In the genomic region with DNA sequence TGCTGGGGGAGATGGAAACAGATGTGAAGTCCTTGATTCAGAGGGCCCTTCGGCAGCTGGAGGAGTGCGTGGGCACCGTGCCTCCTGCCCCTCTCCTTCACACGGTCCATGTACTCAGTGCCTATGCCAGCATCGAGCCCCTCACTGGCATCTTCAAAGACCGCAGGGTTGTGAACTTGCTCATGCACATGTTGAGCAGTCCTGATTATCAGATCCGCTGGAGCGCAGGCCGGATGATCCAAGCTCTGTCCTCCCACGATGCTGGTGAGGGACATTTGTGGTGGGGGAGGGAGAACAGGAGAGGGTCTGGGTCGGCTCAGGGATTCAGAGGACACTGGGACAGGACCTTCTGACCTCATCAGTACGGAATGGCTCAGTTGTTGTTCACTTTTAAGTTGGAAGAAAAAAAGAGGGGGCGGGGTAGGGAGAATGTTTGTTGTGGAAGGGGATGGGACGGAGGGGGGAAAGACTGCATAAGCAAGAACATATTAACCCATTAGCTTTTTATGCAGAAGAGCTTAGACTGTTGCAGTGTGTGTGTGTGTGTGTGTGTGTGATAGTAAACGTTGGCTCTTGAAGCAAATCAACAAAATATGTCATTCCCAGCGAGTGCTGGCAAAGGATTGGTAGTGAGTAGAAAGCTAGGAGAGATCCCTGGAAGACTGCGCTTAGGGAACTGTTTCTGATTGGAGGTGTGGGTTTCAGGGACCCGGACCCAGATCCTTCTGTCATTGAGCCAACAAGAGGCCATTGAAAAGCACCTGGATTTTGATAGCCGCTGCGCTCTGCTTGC, we compare ENCODE assay signal across 9 mouse cellular contexts. TPM values are rescaled to one million over a fixed set of nuclear protein-coding genes. Genes with fewer than 3 reads are reported as not detected.
A peak's percentile ranks its signal among the peaks of the same experiment; 100 is the strongest.
DNase-seq lines count a peak whose midpoint lies in the region; ATAC-seq and TF ChIP-seq lines count a peak whose summit lies in the region.
"Had no signal": no experiment of that assay in that cellular context is flagged by ENCODE, and none has a peak within 500 bp of the region (broad histone marks: within the 10 kb centered on the region; RNA-seq: fewer than 3 reads in every experiment).

No protein-coding gene starts in this region.

- in situ Hi-C loops in CH12.LX (cut with MboI; ENCODE audit: low pct_ligation_motif_present, low pct_unique_long_range_greater_than_20kb, low sequenced_read_pairs): loop anchor here (5.0 kb wide), 2 partner anchors 60 to 120 kb away; a partner anchor contains a TSS

- intact Hi-C loops in gastrocnemius, adult 2 months (cut with DNase I): no loop called here

- peaks cover 9 to 48% of the 10 kb centered on the region in 2 experiments for H3K4me1 ChIP-seq in CH12.LX (ENCODE audit: control insufficient read depth in 1 of 2, insufficient read depth in 2 of 2)
- peaks cover 36% of the 10 kb centered on the region for H3K4me1 ChIP-seq in forebrain, embryonic 15.5 days
- H3K4me1 ChIP-seq in liver, embryonic 14.5 days (replicated peaks; ENCODE audit: control insufficient read depth in 2 of 2, insufficient read depth in 2 of 2, low read length in 1 of 2): peaks cover 13 to 22% of the 10 kb centered on the region in 2 experiments

- H3K79me2 ChIP-seq in CH12.LX (replicated peaks; ENCODE audit: control insufficient read depth, extremely low read depth, insufficient read depth, poor library complexity, severe bottlenecking): peaks cover 22% of the 10 kb centered on the region

- no peak for TF ChIP-seq EP300 in CH12.LX (IDR thresholded peaks at IDR 0.05; ENCODE audit: low read length)
- no peak for TF ChIP-seq EP300 in liver, embryonic 14.5 days (IDR thresholded peaks at IDR 0.05; ENCODE audit: low read depth)

- peak overlapping the region; percentile 95 for H3K4me3 ChIP-seq in gastrocnemius, adult 2 months
- H3K4me3 ChIP-seq in CH12.LX (replicated peaks in 1 of 3; ENCODE audit: low read depth in 2 of 3, low read length in 2 of 3, poor library complexity in 1 of 3): peak overlapping the region; percentile 79 to 88 (median 84)
- peak overlapping the region; percentile 73 for H3K4me3 ChIP-seq in forebrain, embryonic 15.5 days
- no peak overlapping the region for H3K4me3 ChIP-seq in liver, embryonic 14.5 days (ENCODE audit: insufficient read depth in 1 of 2, low read depth in 2 of 2, low read length in 2 of 2)

- dilution Hi-C loops in CH12.LX (cut with MboI; ENCODE audit: extremely low pct_ligation_motif_present, extremely low pct_unique_long_range_greater_than_20kb, low sequenced_read_pairs): no loop called here

- H3K27ac ChIP-seq in gastrocnemius, adult 2 months: peak overlapping the region; percentile 91; the same call in 1 of the 2 replicates
- H3K27ac ChIP-seq in CH12.LX (ENCODE audit: insufficient read depth, low read depth): no peak overlapping the region
- no peak overlapping the region for H3K27ac ChIP-seq in forebrain, embryonic 15.5 days (replicated peaks)
- H3K27ac ChIP-seq in liver, embryonic 14.5 days: no peak overlapping the region

- H3K4me2 ChIP-seq in CH12.LX (ENCODE audit: insufficient read depth, low read depth, poor library complexity, severe bottlenecking): peak overlapping the region; percentile 30
- H3K4me2 ChIP-seq in forebrain, embryonic 15.5 days (replicated peaks): peak overlapping the region; percentile 87
- H3K4me2 ChIP-seq in liver, embryonic 14.5 days (ENCODE audit: low read depth): peak overlapping the region; percentile 90

- no peak for TF ChIP-seq CTCF in gastrocnemius, adult 2 months (IDR thresholded peaks at IDR 0.05)
- TF ChIP-seq CTCF in CH12.LX (conservative IDR thresholded peaks at IDR 0.05 in 1 of 2, IDR thresholded peaks at IDR 0.05 in 1 of 2; ENCODE audit: low read depth in 2 of 2, low read length in 2 of 2): no peak
- TF ChIP-seq CTCF in liver, embryonic 14.5 days (IDR thresholded peaks at IDR 0.05; ENCODE audit: low read depth): no peak

- H3K27me3 ChIP-seq in CH12.LX (replicated peaks): no peaks in the 10 kb centered on the region
- no peaks in the 10 kb centered on the region for H3K27me3 ChIP-seq in forebrain, embryonic 15.5 days
- H3K27me3 ChIP-seq in liver, embryonic 14.5 days (ENCODE audit: control insufficient read depth, insufficient read depth, low read length): no peaks in the 10 kb centered on the region

- ATAC-seq in forebrain, embryonic 15.5 days (replicated peaks): no peak
- ATAC-seq in liver, embryonic 14.5 days (ENCODE audit: insufficient read depth): no peak

- no peak for TF ChIP-seq POLR2A in CH12.LX (IDR thresholded peaks at IDR 0.05; ENCODE audit: low read depth, low read length)

- H3K9me3 ChIP-seq in CH12.LX (replicated peaks; ENCODE audit: low read length): peaks cover 5% of the 10 kb centered on the region
- no peaks in the 10 kb centered on the region for H3K9me3 ChIP-seq in forebrain, embryonic 15.5 days
- H3K9me3 ChIP-seq in liver, embryonic 14.5 days (ENCODE audit: control insufficient read depth, low read length): no peaks in the 10 kb centered on the region

- TF ChIP-seq RAD21 in CH12.LX (IDR thresholded peaks at IDR 0.05; ENCODE audit: low read depth, low read length): no peak

- DNase-seq in gastrocnemius, adult 2 months: no peak
- no peak for DNase-seq in gastrocnemius, postnatal 4 days (ENCODE audit: low spot score in 2 of 2)
- no peak for DNase-seq in CH12.LX (ENCODE audit: extremely low read depth)
- DNase-seq in liver, embryonic 14.5 days (ENCODE audit: low read depth in 3 of 3, low spot score in 3 of 3): no peak
- no peak for DNase-seq in spleen, adult 12 weeks (ENCODE audit: low spot score)
- no peak for DNase-seq in gastrocnemius, postnatal 10 days
- DNase-seq in spleen, postnatal 14 days (ENCODE audit: low spot score in 2 of 2): no peak
- DNase-seq: gastrocnemius, postnatal 25 days had no signal

- peaks cover 52 to 75% of the 10 kb centered on the region in 2 experiments for H3K36me3 ChIP-seq in CH12.LX (replicated peaks in 1 of 2; ENCODE audit: control insufficient read depth in 1 of 2, insufficient read depth in 1 of 2, low read length in 1 of 2)
- H3K36me3 ChIP-seq in forebrain, embryonic 15.5 days: peaks cover 32% of the 10 kb centered on the region; the same call in 1 of the 2 replicates
- H3K36me3 ChIP-seq in liver, embryonic 14.5 days (replicated peaks; ENCODE audit: control insufficient read depth, insufficient read depth, low read depth): no peaks in the 10 kb centered on the region; the same call in none of the 2 replicates

- H3K9ac ChIP-seq in CH12.LX (ENCODE audit: insufficient read depth, low read depth): peak overlapping the region; percentile 95; the same call in 1 of the 2 replicates
- H3K9ac ChIP-seq in forebrain, embryonic 15.5 days (replicated peaks): peak overlapping the region; percentile 92
- no peak overlapping the region for H3K9ac ChIP-seq in liver, embryonic 14.5 days (replicated peaks)

- 74% methylated on average over 20 of the region's 20 CpGs for WGBS in forebrain, embryonic 15.5 days
- 74% methylated on average over 20 of the region's 20 CpGs for WGBS in liver, embryonic 14.5 days (ENCODE audit: insufficient replicate concordance)

RNA-seq across cellular contexts. Expression of a gene that starts 1.8 kb away (rescaled TPM):
- total RNA-seq in gastrocnemius, adult 2 months (2021): 1 to 10 TPM; 2.9 to 5.6 TPM
- total RNA-seq in gastrocnemius, postnatal 4 days (2021): 100 to 1,000 TPM; 100 to 101 TPM
- total RNA-seq in CH12.LX (2012; rRNA removed) (76.0 and 82.5 TPM in 2 replicates), CH12.LX (2014; rRNA removed) (33.3 and 37.7 TPM in 2 replicates)
- 65.9 and 68.1 TPM in 2 replicates for polyA plus RNA-seq in CH12.LX (2012; ENCODE audit: insufficient read length, low read depth)
- polyA plus RNA-seq in forebrain, embryonic 15.5 days (2015; fragmentation: Nextera tagmentation; extraction: Ambion mirVana): 35.9 and 36.5 TPM in 2 replicates
- polyA plus RNA-seq in liver, embryonic 14.5 days (2012; rRNA removed): 11.3 and 14.9 TPM in 2 replicates
- polyA plus RNA-seq in liver, embryonic 14.5 days (2014; fragmentation: Nextera tagmentation; extraction: Ambion mirVana): 7.1 and 8.3 TPM in 2 replicates
- total RNA-seq in gastrocnemius, postnatal 10 days (2021): 10 to 100 TPM; 39.8 to 50.5 TPM

RNA-seq across cellular contexts. Expression of a gene that starts 5.9 kb away (rescaled TPM):
- 100 to 1,000 TPM in 1 of 2 experiments, 10 to 100 TPM in 1; 82.7 to 120 TPM for total RNA-seq in gastrocnemius, adult 2 months (2021)
- total RNA-seq in gastrocnemius, postnatal 4 days (2021): 100 to 1,000 TPM; 104 to 107 TPM
- total RNA-seq in CH12.LX (2012; rRNA removed) (235 and 238 TPM in 2 replicates), CH12.LX (2014; rRNA removed) (128 and 130 TPM in 2 replicates)
- polyA plus RNA-seq in CH12.LX (2012; ENCODE audit: insufficient read length, low read depth): 158 and 201 TPM in 2 replicates
- polyA plus RNA-seq in forebrain, embryonic 15.5 days (2015; fragmentation: Nextera tagmentation; extraction: Ambion mirVana): 73.7 and 81.9 TPM in 2 replicates
- polyA plus RNA-seq in liver, embryonic 14.5 days (2012; rRNA removed): 36.1 and 46.6 TPM in 2 replicates
- 84.6 and 91.0 TPM in 2 replicates for polyA plus RNA-seq in liver, embryonic 14.5 days (2014; fragmentation: Nextera tagmentation; extraction: Ambion mirVana)
- 100 to 1,000 TPM; 101 to 117 TPM for total RNA-seq in gastrocnemius, postnatal 10 days (2021)

RNA-seq across cellular contexts. Expression of a gene that starts 6.1 kb away (rescaled TPM):
- 10 to 100 TPM; 10.9 to 13.1 TPM for total RNA-seq in gastrocnemius, adult 2 months (2021)
- total RNA-seq in gastrocnemius, postnatal 4 days (2021): 10 to 100 TPM; 21.6 to 24.1 TPM
- 7.8 and 10.7 TPM in 2 replicates for total RNA-seq in CH12.LX (2012; rRNA removed)
- total RNA-seq in CH12.LX (2014; rRNA removed): 6.6 and 8.3 TPM in 2 replicates
- 6.7 and 7.8 TPM in 2 replicates for polyA plus RNA-seq in CH12.LX (2012; ENCODE audit: insufficient read length, low read depth)
- 41.4 and 45.1 TPM in 2 replicates for polyA plus RNA-seq in forebrain, embryonic 15.5 days (2015; fragmentation: Nextera tagmentation; extraction: Ambion mirVana)
- polyA plus RNA-seq in liver, embryonic 14.5 days (2012; rRNA removed): 3.4 and 3.5 TPM in 2 replicates
- 5.2 and 5.5 TPM in 2 replicates for polyA plus RNA-seq in liver, embryonic 14.5 days (2014; fragmentation: Nextera tagmentation; extraction: Ambion mirVana)
- 10 to 100 TPM; 18.7 to 19.5 TPM for total RNA-seq in gastrocnemius, postnatal 10 days (2021)

RNA-seq across cellular contexts. Expression of a gene that starts 22.2 kb away (rescaled TPM):
- 10 to 100 TPM in 1 of 2 experiments, 1 to 10 TPM in 1; 7.9 to 12.6 TPM for total RNA-seq in gastrocnemius, adult 2 months (2021)
- total RNA-seq in gastrocnemius, postnatal 4 days (2021): 10 to 100 TPM; 17.9 to 21.6 TPM
- total RNA-seq in CH12.LX (2012; rRNA removed): 46.1 and 55.0 TPM in 2 replicates
- total RNA-seq in CH12.LX (2014; rRNA removed): 53.6 and 55.2 TPM in 2 replicates
- 38.1 and 49.3 TPM in 2 replicates for polyA plus RNA-seq in CH12.LX (2012; ENCODE audit: insufficient read length, low read depth)
- polyA plus RNA-seq in forebrain, embryonic 15.5 days (2015; fragmentation: Nextera tagmentation; extraction: Ambion mirVana): 49.5 and 49.9 TPM in 2 replicates
- 16.4 and 20.3 TPM in 2 replicates for polyA plus RNA-seq in liver, embryonic 14.5 days (2012; rRNA removed)
- 11.4 and 14.0 TPM in 2 replicates for polyA plus RNA-seq in liver, embryonic 14.5 days (2014; fragmentation: Nextera tagmentation; extraction: Ambion mirVana)
- total RNA-seq in gastrocnemius, postnatal 10 days (2021): 10 to 100 TPM; 12.8 to 18.2 TPM

RNA-seq across cellular contexts. Expression of a gene that starts 22.6 kb away (rescaled TPM):
- under 1 TPM; 0.28 to 0.78 TPM for total RNA-seq in gastrocnemius, adult 2 months (2021)
- total RNA-seq in gastrocnemius, postnatal 4 days (2021): 10 to 100 TPM; 46.2 to 50.0 TPM
- total RNA-seq in CH12.LX (2012; rRNA removed) (2.9 and 4.8 TPM in 2 replicates), CH12.LX (2014; rRNA removed) (0.11 and 0.14 TPM in 2 replicates)
- 0.20 and 0.29 TPM in 2 replicates for polyA plus RNA-seq in CH12.LX (2012; ENCODE audit: insufficient read length, low read depth)
- 32.1 and 33.0 TPM in 2 replicates for polyA plus RNA-seq in forebrain, embryonic 15.5 days (2015; fragmentation: Nextera tagmentation; extraction: Ambion mirVana)
- polyA plus RNA-seq in liver, embryonic 14.5 days (2012; rRNA removed): 3.6 and 3.7 TPM in 2 replicates
- 3.0 and 3.4 TPM in 2 replicates for polyA plus RNA-seq in liver, embryonic 14.5 days (2014; fragmentation: Nextera tagmentation; extraction: Ambion mirVana)
- total RNA-seq in gastrocnemius, postnatal 10 days (2021): 10 to 100 TPM; 12.6 to 19.3 TPM

Comparison
In these comparisons a context has a peak if more than half of its experiments do, and no peak if none do; other contexts are left out.
1. RNA of a gene that starts 1.8 kb away (total RNA-seq): 100 to 101 TPM in gastrocnemius, postnatal 4 days, 33.3 to 82.5 TPM in CH12.LX and 39.8 to 50.5 TPM in gastrocnemius, postnatal 10 days; 2.9 to 5.6 TPM in gastrocnemius, adult 2 months; every median in the first group is over 4 times any median in the second.
2. H3K4me3 ChIP-seq: peak in gastrocnemius, adult 2 months (single experiment), CH12.LX (3 of 3) and forebrain, embryonic 15.5 days (single experiment); none in liver, embryonic 14.5 days (0 of 2).
3. H3K4me2 ChIP-seq: peak in every context shown above with its lines; median percentile 90 in liver, embryonic 14.5 days; 87 in forebrain, embryonic 15.5 days; 30 in CH12.LX.